Mouse (Mus musculus) neutrophil, adult 65 days (primary cell): Measurements from ENCODE around the gene Rps11. TPM values are rescaled to one million over a fixed set of nuclear protein-coding genes. Genes with fewer than 3 reads are reported as not detected.

Experiments
- total RNA-seq: library from RNA; stranded (reverse); gene quantifications from 2 replicates; pipeline ENCODE4 v1.2.4, GENCODE M21; 2023

Gene Rps11
- total RNA-seq, result 561 and 713 TPM in 2 replicates

GRCm38 (mm10) chr7:45124224-45125143 is at the start of gene Rps11:
Rps11 (minus strand) TSS chr7:45124439.

GRCm38 (mm10) chr7:45163735-45164490 is 39.7 kb upstream of the Rps11 start, which contains the start of gene Slc17a7:
Slc17a7 (plus strand) TSS chr7:45163949.

GRCm38 (mm10) chr7:45154096-45154992 is 30.1 kb upstream of the Rps11 start, which contains the start of the genes Pih1d1 and Aldh16a1:
Pih1d1 (plus strand) TSS chr7:45154303.
Aldh16a1 (minus strand) TSS chr7:45154584.

GRCm38 (mm10) chr7:45135993-45136567 is 11.8 kb upstream of the Rps11 start, which contains the start of the genes Gm45713 and Flt3l:
Gm45713 (minus strand) TSS chr7:45136231.
Flt3l (minus strand) TSS chr7:45136432.

GRCm38 (mm10) chr7:45128624-45129246 is 4.5 kb upstream of the Rps11 start, which contains the start of gene Rpl13a:
Rpl13a (minus strand) TSS chr7:45128761.

GRCm38 (mm10) chr7:45103652-45104180 is 20.5 kb downstream of the Rps11 start, which contains the start of gene Fcgrt:
Fcgrt (minus strand) TSS chr7:45103851.

GRCm38 (mm10) chr7:45092048-45092447 is 32.2 kb downstream of the Rps11 start, which contains the start of gene Rcn3:
Rcn3 (minus strand) TSS chr7:45092221.

Other genes starting within 250 kb of the Rps11 start
- 31.2 and 33.7 TPM in 2 replicates for gene Med25, start 231.7 kb downstream of the Rps11 start, total RNA-seq
- 3.1 and 3.2 TPM in 2 replicates for gene Fuz, start 228.4 kb downstream of the Rps11 start, total RNA-seq
- gene Ap2a1, start 194.9 kb downstream of the Rps11 start, total RNA-seq, result 64.6 and 68.6 TPM in 2 replicates
- gene Tsks, start 181.2 kb downstream of the Rps11 start, total RNA-seq, result not detected in 2 replicates
- 0.23 and 1.3 TPM in 2 replicates for gene Cpt1c, start 149.6 kb downstream of the Rps11 start, total RNA-seq
- 48.5 and 57.0 TPM in 2 replicates for gene Prmt1, start 137.9 kb downstream of the Rps11 start, total RNA-seq
- gene Irf3, start 126.8 kb downstream of the Rps11 start, total RNA-seq, result 44.5 and 55.1 TPM in 2 replicates
- 7.3 and 7.9 TPM in 2 replicates for gene Bcl2l12, start 125.7 kb downstream of the Rps11 start, total RNA-seq
- gene Scaf1, start 108.1 kb downstream of the Rps11 start, total RNA-seq, result 59.4 and 75.8 TPM in 2 replicates
- gene Rras, start 106.5 kb downstream of the Rps11 start, total RNA-seq, result 7.6 and 7.8 TPM in 2 replicates
- gene Prr12, start 71.6 kb downstream of the Rps11 start, total RNA-seq, result 15.9 and 19.2 TPM in 2 replicates
- 32.5 and 35.9 TPM in 2 replicates for gene Nosip, start 62.0 kb downstream of the Rps11 start, total RNA-seq
- 15.3 and 20.8 TPM in 2 replicates for gene Prrg2, start 61.8 kb downstream of the Rps11 start, total RNA-seq
- 2.6 and 3.0 TPM in 2 replicates for gene Rcn3, start 32.2 kb downstream of the Rps11 start, total RNA-seq
- gene Fcgrt, start 20.6 kb downstream of the Rps11 start, total RNA-seq, result 11.5 and 11.6 TPM in 2 replicates
- gene Rpl13a, start 4.3 kb upstream of the Rps11 start, total RNA-seq, result 790 and 900 TPM in 2 replicates
- not detected in 2 replicates for gene Gm45713, start 11.8 kb upstream of the Rps11 start, total RNA-seq
- 22.0 and 23.2 TPM in 2 replicates for gene Flt3l, start 12.0 kb upstream of the Rps11 start, total RNA-seq
- gene Pih1d1, start 29.9 kb upstream of the Rps11 start, total RNA-seq, result 41.1 and 44.5 TPM in 2 replicates
- gene Aldh16a1, start 30.1 kb upstream of the Rps11 start, total RNA-seq, result 77.5 and 91.9 TPM in 2 replicates
- 0.23 TPM in 1 of 2 replicates, not detected in the other for gene Slc17a7, start 39.5 kb upstream of the Rps11 start, total RNA-seq
- not detected in 2 replicates for gene Gfy, start 55.1 kb upstream of the Rps11 start, total RNA-seq
- gene Pth2, start 56.6 kb upstream of the Rps11 start, total RNA-seq, result not detected in 2 replicates
- not detected in 2 replicates for gene Ccdc155, start 80.5 kb upstream of the Rps11 start, total RNA-seq
- not detected in 2 replicates for gene Dkkl1, start 87.7 kb upstream of the Rps11 start, total RNA-seq
- not detected in 2 replicates for gene Tead2, start 91.3 kb upstream of the Rps11 start, total RNA-seq
- 347 and 367 TPM in 2 replicates for gene Cd37, start 114.7 kb upstream of the Rps11 start, total RNA-seq
- gene Slc6a16, start 116.6 kb upstream of the Rps11 start, total RNA-seq, result 1.2 and 1.3 TPM in 2 replicates
- gene Slc6a21, start 153.1 kb upstream of the Rps11 start, total RNA-seq, result not detected in 2 replicates
- 3.6 and 5.2 TPM in 2 replicates for gene Trpm4, start 209.3 kb upstream of the Rps11 start, total RNA-seq
- gene Hrc, start 210.9 kb upstream of the Rps11 start, total RNA-seq, result not detected in 2 replicates
- 0.09 TPM in 1 of 2 replicates, not detected in the other for gene Ppfia3, start 242.6 kb upstream of the Rps11 start, total RNA-seq
- 2.5 TPM in 1 of 2 replicates, not detected in the other for gene Lin7b, start 246.1 kb upstream of the Rps11 start, total RNA-seq